Mouse (Mus musculus) liver, embryonic 18 days (tissue): ENCODE measurements around the gene Pgm1. TPM values are rescaled to one million over a fixed set of nuclear protein-coding genes. Genes with fewer than 3 reads are reported as not detected.

ENCODE experiments used
- polyA plus RNA-seq: library from polyadenylated mRNA; depleted of rRNA; stranded (reverse); fragments of >200 nt; gene quantifications from 2 replicates; pipeline ENCODE4 v1.2.3, GENCODE M21; 2012; rRNA removed

Gene Pgm1
- 149 and 154 TPM in 2 replicates for polyA plus RNA-seq

DNA sequence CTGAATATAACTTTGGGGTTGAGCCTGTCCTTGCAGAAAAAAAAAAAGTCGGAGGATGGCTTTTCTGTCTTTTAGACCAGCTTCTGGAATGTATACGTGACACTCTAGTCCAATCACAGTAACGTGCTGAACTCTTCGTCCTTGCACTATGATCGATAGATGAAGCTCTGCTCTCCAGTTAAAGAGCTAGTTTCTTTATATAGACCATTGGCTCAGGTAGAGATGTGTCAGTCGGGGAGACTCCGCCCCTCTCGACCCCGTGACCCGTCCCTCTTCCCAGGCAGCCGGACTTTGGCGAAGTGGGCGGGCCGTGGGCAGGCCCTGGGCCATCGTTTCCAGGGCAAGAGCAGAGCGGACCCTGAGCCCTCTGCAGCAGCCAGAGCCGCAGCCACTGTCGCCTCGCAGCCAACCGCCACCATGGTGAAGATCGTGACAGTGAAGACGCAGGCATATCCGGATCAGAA is at the start of gene Pgm1:
TSS of gene Pgm1 (plus strand) at position 266 of the 464 bp plus-strand sequence.

DNA sequence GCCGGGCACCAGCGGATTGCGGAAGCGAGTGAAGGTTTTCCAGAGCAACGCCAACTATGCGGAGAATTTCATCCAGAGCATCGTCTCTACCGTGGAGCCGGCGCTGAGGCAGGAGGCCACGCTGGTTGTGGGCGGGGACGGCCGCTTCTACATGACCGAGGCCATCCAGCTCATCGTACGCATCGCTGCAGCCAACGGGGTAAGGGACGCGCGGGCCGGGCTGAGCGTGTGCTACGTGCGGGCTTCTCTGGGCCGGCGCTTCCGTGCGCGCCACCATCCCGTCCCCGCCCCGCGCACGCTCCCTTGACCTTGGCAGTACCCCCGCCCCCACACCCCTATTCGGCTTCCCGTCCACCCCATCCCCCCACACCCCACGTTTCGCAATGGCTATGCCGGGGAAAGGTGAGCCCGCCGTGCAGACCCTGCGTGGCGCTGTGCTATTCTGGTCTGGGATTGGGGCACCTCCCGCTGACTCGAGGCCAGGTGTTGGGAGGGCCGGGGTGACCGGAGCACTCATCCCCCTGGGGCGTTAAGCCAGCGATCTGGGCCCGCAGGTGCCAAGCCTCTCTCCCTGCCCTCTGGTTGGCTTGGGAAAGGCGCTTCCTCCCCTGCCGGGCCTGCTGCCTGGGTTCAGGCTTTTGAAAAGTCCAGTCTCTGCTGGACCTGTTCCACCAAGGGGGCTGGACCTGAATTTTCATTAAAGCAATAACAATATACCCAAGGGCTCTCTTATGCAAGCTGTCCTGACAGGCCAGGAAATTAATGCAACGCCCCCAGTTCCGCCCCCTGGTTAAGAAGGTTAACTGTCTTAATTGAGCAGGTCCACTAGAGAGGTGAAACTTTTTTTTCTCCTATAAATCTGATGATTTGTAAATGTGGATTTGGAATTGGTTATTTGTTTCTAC is 651 bp downstream of the Pgm1 start, which contains the start of gene Itgb3bp:
TSS of gene Itgb3bp (minus strand) at position 201 of the 905 bp plus-strand sequence.

Other genes with a start within 250 kb of the Pgm1 start
- gene Alg6, start 213.8 kb upstream of the Pgm1 start, polyA plus RNA-seq, result 6.0 and 7.5 TPM in 2 replicates
- gene Efcab7, start 100.2 kb upstream of the Pgm1 start, polyA plus RNA-seq, result 2.4 and 2.6 TPM in 2 replicates
- 2.3 and 3.1 TPM in 2 replicates for gene Itgb3bp, start 399 bp downstream of the Pgm1 start, polyA plus RNA-seq
- gene Ror1, start 166.4 kb downstream of the Pgm1 start, polyA plus RNA-seq, result 0.18 and 0.19 TPM in 2 replicates